Mouse (Mus musculus): ENCODE data around the gene Mknk2.

GRCm38 (mm10) chr10:80710834-80711233, 32.9 kb upstream of the Mknk2 start:
- TF ChIP-seq POLR2A (IDR thresholded peaks at IDR 0.05; ENCODE audit: control insufficient read depth, extremely low read depth, insufficient read depth, low read length, poor library complexity), result no peak
- no peak for TF ChIP-seq CTCF (IDR thresholded peaks at IDR 0.05; ENCODE audit: borderline replicate concordance, control insufficient read depth, extremely low read depth, insufficient read depth, low read length, poor library complexity)
